Mouse (Mus musculus) kidney, adult 2 months (tissue): ENCODE measurements around the gene Pptc7.

Experiments used
- CTCF ChIP-seq: fragments of 200-500 bp; conservative IDR thresholded peaks from 2 replicates; pipeline ENCODE4 v1.5.1; 2011; ENCODE audit warnings: low read depth, mild to moderate bottlenecking, control low read depth, low read length, moderate library complexity, mixed read lengths; ENCODE audit not compliant: insufficient read depth, insufficient read length
- POLR2A ChIP-seq: fragments of 200-500 bp; IDR thresholded peaks from one replicate; pipeline ENCODE4 v1.6.1; 2011; ENCODE audit warnings: low read depth, low read length, control low read depth

DNA sequence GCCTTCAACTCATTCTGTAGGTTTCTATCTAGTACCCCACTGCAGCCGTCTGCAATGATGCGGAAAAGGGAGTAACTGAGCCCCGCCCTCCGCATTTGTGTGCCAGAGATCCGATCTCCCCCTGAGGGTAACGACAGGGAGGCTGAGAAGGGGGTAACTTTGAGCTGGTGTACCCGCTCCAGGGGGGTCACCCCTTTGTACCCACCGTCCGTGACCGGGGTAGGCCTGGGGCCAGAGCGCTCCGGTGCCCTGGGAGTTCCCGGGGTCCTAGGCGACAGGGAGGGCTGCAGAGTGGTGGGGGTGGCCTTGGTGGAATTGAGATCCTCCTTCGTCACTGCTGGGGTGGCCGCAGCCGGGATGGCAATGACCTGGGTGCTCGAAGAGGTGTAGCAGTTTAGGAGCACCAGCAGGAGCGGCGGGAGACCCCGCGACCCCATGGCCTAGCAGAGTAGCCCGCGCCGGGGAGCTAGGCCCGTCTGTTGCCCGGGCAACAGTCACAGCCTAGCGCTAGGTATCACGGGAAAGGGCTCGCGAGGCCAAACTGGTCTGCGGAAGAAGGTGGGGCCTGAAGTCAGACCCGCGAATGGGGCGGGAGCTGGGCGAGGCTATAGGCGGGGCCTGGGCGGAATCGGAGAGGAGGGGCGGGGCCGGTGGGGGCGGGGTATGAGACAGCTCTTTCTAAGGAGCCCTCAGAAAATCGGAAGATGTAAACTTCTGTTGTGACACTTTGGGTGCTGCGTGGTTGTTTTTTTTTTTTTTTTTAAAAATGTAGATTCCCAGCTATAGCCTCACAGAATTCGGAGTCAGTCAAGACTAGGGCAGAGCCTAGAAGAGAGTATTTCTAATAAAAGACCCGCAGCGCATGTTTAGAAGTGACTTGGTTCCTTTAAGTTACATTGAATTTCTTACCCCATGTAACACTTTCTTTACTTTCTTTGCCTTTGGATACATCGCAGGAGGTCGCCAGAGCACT, 19.9 kb upstream of the Pptc7 start, which contains the start of gene Tctn1:
- peak; percentile 35 for TF ChIP-seq POLR2A
- TF ChIP-seq CTCF: no peak
